Comparison of ENCODE assay signal across 8 mouse cellular contexts in genomic region chr4:122836403-122836775, GRCm38 (mm10). TPM values are rescaled to one million over a fixed set of nuclear protein-coding genes. Genes with fewer than 3 reads are reported as not detected.
DNase-seq lines count a peak whose midpoint lies in the region; ATAC-seq and TF ChIP-seq lines count a peak whose summit lies in the region.

No protein-coding gene starts in this region.

- peaks cover 5% of the 10 kb centered on the region for H3K4me1 ChIP-seq in heart, embryonic 11.5 days (ENCODE audit: control insufficient read depth, insufficient read depth, low read length)
- H3K4me1 ChIP-seq in ES-Bruce4 (ENCODE audit: control insufficient read depth, insufficient read depth, low read length) = peaks cover 1% of the 10 kb centered on the region
- H3K4me1 ChIP-seq in forebrain, embryonic 16.5 days (replicated peaks; ENCODE audit: control insufficient read depth, insufficient read depth, low read length) = peaks cover 21% of the 10 kb centered on the region
- H3K4me1 ChIP-seq in megakaryocyte, embryonic 14.5 days = peaks cover 67% of the 10 kb centered on the region

- no peak overlapping the region for H3K27ac ChIP-seq in heart, embryonic 11.5 days (ENCODE audit: low read depth, low read length)
- H3K27ac ChIP-seq in ES-Bruce4 (ENCODE audit: insufficient read depth, low read length) = no peak overlapping the region
- peak overlapping the region; percentile 84 for H3K27ac ChIP-seq in forebrain, embryonic 16.5 days (ENCODE audit: low read length)

- 0% methylated on average over 7 of the region's 7 CpGs for WGBS in heart, embryonic 11.5 days (ENCODE audit: insufficient replicate concordance)
- WGBS in forebrain, embryonic 16.5 days = 0% methylated on average over 7 of the region's 7 CpGs

- no peaks in the 10 kb centered on the region for H3K27me3 ChIP-seq in heart, embryonic 11.5 days (ENCODE audit: control insufficient read depth, insufficient read depth, low read length)
- H3K27me3 ChIP-seq in ES-Bruce4 (ENCODE audit: control insufficient read depth, insufficient read depth, low read length, poor library complexity, severe bottlenecking) = no peaks in the 10 kb centered on the region
- no peaks in the 10 kb centered on the region for H3K27me3 ChIP-seq in forebrain, embryonic 16.5 days (replicated peaks; ENCODE audit: control insufficient read depth, insufficient read depth, low read length)
- no peaks in the 10 kb centered on the region for H3K27me3 ChIP-seq in megakaryocyte, embryonic 14.5 days (replicated peaks)

- ATAC-seq in heart, embryonic 11.5 days (replicated peaks; ENCODE audit: insufficient number of reproducible peaks, low FRiP score, low TSS enrichment) = peak; percentile 28
- peak; percentile 35 for ATAC-seq in forebrain, embryonic 16.5 days

- no peak for TF ChIP-seq CTCF in ES-Bruce4 (IDR thresholded peaks at IDR 0.05; ENCODE audit: low read depth, low read length)

- no peak for DNase-seq in heart, postnatal 36 days
- no peak for DNase-seq in gastrocnemius, postnatal 25 days
- no peak for DNase-seq in left cerebral cortex, postnatal 14 days (ENCODE audit: low spot score in 2 of 2)
- DNase-seq in kidney, adult 11 months = no peak

- H3K36me3 ChIP-seq in heart, embryonic 11.5 days (ENCODE audit: control insufficient read depth, insufficient read depth, low read length) = no peaks in the 10 kb centered on the region
- H3K36me3 ChIP-seq in ES-Bruce4 (ENCODE audit: control insufficient read depth, insufficient read depth, low read length, poor library complexity, severe bottlenecking) = no peaks in the 10 kb centered on the region
- 0 out of 2 replicates have a peak, but pooled peaks cover 2% of the 10 kb centered on the region for H3K36me3 ChIP-seq in forebrain, embryonic 16.5 days (ENCODE audit: control insufficient read depth, insufficient read depth)
- H3K36me3 ChIP-seq in megakaryocyte, embryonic 14.5 days (replicated peaks; ENCODE audit: low read length) = peaks cover 5% of the 10 kb centered on the region

- no peaks in the 10 kb centered on the region; the same call in 1 of the 2 replicates for H3K9me3 ChIP-seq in heart, embryonic 11.5 days (replicated peaks; ENCODE audit: control insufficient read depth, low read length)
- H3K9me3 ChIP-seq in ES-Bruce4 (replicated peaks; ENCODE audit: control insufficient read depth, insufficient read depth, low read length, poor library complexity, severe bottlenecking) = no peaks in the 10 kb centered on the region
- no peaks in the 10 kb centered on the region for H3K9me3 ChIP-seq in forebrain, embryonic 16.5 days (ENCODE audit: control insufficient read depth, low read length)
- H3K9me3 ChIP-seq in megakaryocyte, embryonic 14.5 days = no peaks in the 10 kb centered on the region

- H3K4me2 ChIP-seq in heart, embryonic 11.5 days = peak overlapping the region; percentile 89
- H3K4me2 ChIP-seq in forebrain, embryonic 16.5 days (ENCODE audit: low read length) = peak overlapping the region; percentile 90

- H3K4me3 ChIP-seq in heart, embryonic 11.5 days (ENCODE audit: low read depth, low read length) = peak overlapping the region; percentile 80
- H3K4me3 ChIP-seq in ES-Bruce4 (ENCODE audit: low read depth, low read length) = peak overlapping the region; percentile 71
- peak overlapping the region; percentile 72 for H3K4me3 ChIP-seq in forebrain, embryonic 16.5 days (replicated peaks; ENCODE audit: low read length)
- peak overlapping the region; percentile 99 for H3K4me3 ChIP-seq in megakaryocyte, embryonic 14.5 days (replicated peaks)

- TF ChIP-seq POLR2A in ES-Bruce4 (IDR thresholded peaks at IDR 0.05; ENCODE audit: insufficient read depth, low read length) = no peak

- no peak for TF ChIP-seq EP300 in ES-Bruce4 (IDR thresholded peaks at IDR 0.05; ENCODE audit: insufficient read depth, low read depth, low read length)

- H3K9ac ChIP-seq in heart, embryonic 11.5 days (ENCODE audit: low read depth, low read length) = peak overlapping the region; percentile 92
- H3K9ac ChIP-seq in ES-Bruce4 (ENCODE audit: low read depth, poor library complexity, severe bottlenecking) = peak overlapping the region; percentile 19
- H3K9ac ChIP-seq in forebrain, embryonic 16.5 days (replicated peaks; ENCODE audit: low read depth, low read length) = peak overlapping the region; percentile 89

- intact Hi-C loops in heart, postnatal 36 days (cut with DNase I) = loop anchor here (1.0 kb wide), 1 partner anchor 49 kb away; no protein-coding TSS in a partner anchor
- intact Hi-C loops in left cerebral cortex, postnatal 14 days (cut with DNase I) = loop anchor here (10.0 kb wide), 1 partner anchor 1592 kb away; no protein-coding TSS in a partner anchor

RNA-seq across cellular contexts. Expression of gene Ppt1, which starts 0.3 kb away (rescaled TPM):
- 61.8 and 66.4 TPM in 2 replicates for polyA plus RNA-seq in heart, embryonic 11.5 days (2014; fragmentation: Nextera tagmentation; extraction: Ambion mirVana)
- total RNA-seq in heart, postnatal 36 days (2021) = 10 to 100 TPM; 41.5 to 44.5 TPM
- polyA plus RNA-seq in ES-Bruce4 (2011; ENCODE audit: insufficient read depth, insufficient read length, low read depth, missing spikeins) = 19.3 and 19.9 TPM in 2 replicates
- polyA plus RNA-seq in forebrain, embryonic 16.5 days (2015; fragmentation: Nextera tagmentation; extraction: Ambion mirVana) = 72.3 and 85.2 TPM in 2 replicates
- 4.9 TPM in 1 of 2 replicates, not detected in the other for polyA plus RNA-seq in megakaryocyte, embryonic 14.5 days (2012; ENCODE audit: insufficient read depth, low replicate concordance)
- 10 to 100 TPM in 1 of 2 experiments, 1 to 10 TPM in 1; 9.5 to 10.5 TPM for total RNA-seq in gastrocnemius, postnatal 25 days (2021)
- total RNA-seq in left cerebral cortex, postnatal 14 days (2021) = 10 to 100 TPM; 89.3 to 90.5 TPM

RNA-seq across cellular contexts. Expression of gene Cap1, which starts 49.5 kb away (rescaled TPM):
- polyA plus RNA-seq in heart, embryonic 11.5 days (2014; fragmentation: Nextera tagmentation; extraction: Ambion mirVana) = 54.1 and 54.8 TPM in 2 replicates
- 10 to 100 TPM; 50.6 to 56.1 TPM for total RNA-seq in heart, postnatal 36 days (2021)
- 183 and 192 TPM in 2 replicates for polyA plus RNA-seq in ES-Bruce4 (2011; ENCODE audit: insufficient read depth, insufficient read length, low read depth, missing spikeins)
- polyA plus RNA-seq in forebrain, embryonic 16.5 days (2015; fragmentation: Nextera tagmentation; extraction: Ambion mirVana) = 77.5 and 80.8 TPM in 2 replicates
- 88.2 and 145 TPM in 2 replicates for polyA plus RNA-seq in megakaryocyte, embryonic 14.5 days (2012; ENCODE audit: insufficient read depth, low replicate concordance)
- 10 to 100 TPM; 20.5 to 24.6 TPM for total RNA-seq in gastrocnemius, postnatal 25 days (2021)
- total RNA-seq in left cerebral cortex, postnatal 14 days (2021) = 100 to 1,000 TPM; 233 to 251 TPM

Comparison
In these comparisons a context has a peak if more than half of its experiments do, and no peak if none do; other contexts are left out.
1. H3K9ac ChIP-seq: peak in every context shown above with its lines; median percentile 92 in heart, embryonic 11.5 days; 89 in forebrain, embryonic 16.5 days; 19 in ES-Bruce4.